Mouse (Mus musculus): ENCODE measurements around the gene Litaf. TPM values are rescaled to one million over a fixed set of nuclear protein-coding genes. Genes with fewer than 3 reads are reported as not detected.
"Not testable (repeated sequence)": the region's sequence is repeated elsewhere in the genome, so short reads cannot be mapped to it uniquely, and the experiment has no call there.

Gene Litaf
- polyA plus RNA-seq, 1 experiment from 2014 or later = 26.1 TPM

DNA sequence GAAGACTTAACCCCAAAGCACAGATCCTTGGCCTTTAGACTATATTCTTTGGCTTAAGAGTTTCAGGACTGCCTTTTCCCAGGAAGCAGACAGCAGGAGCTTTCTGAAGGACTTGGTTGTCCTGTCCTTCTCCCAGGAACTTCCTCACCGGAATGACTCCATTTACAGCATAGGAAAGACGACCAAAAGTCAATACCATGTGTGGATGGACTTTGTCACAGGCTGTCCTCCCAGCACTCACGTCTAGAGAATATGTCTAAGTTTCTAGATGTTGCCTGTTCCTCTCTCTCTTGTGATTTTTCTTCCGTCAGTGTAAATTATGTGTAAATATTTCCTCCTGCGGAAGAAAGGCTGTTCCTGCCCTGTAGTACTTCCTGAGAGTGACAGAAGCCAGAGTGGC is 81.4 kb downstream of the Litaf start:
- ATAC-seq (ENCODE audit: low FRiP score) = no peak
- H3K27ac ChIP-seq (replicated peaks) = no peak overlapping the region
- 74% methylated on average over 5 of the region's 5 CpGs for WGBS
- no peak overlapping the region for H3K9ac ChIP-seq (replicated peaks)
- peaks cover 14% of the 10 kb centered on the region for H3K4me1 ChIP-seq
- no peaks in the 10 kb centered on the region for H3K36me3 ChIP-seq
- H3K9me3 ChIP-seq (replicated peaks) = no peaks in the 10 kb centered on the region
- no peak overlapping the region for H3K4me2 ChIP-seq
- no peak overlapping the region for H3K4me3 ChIP-seq (replicated peaks)
- H3K27me3 ChIP-seq (replicated peaks) = no peaks in the 10 kb centered on the region

DNA sequence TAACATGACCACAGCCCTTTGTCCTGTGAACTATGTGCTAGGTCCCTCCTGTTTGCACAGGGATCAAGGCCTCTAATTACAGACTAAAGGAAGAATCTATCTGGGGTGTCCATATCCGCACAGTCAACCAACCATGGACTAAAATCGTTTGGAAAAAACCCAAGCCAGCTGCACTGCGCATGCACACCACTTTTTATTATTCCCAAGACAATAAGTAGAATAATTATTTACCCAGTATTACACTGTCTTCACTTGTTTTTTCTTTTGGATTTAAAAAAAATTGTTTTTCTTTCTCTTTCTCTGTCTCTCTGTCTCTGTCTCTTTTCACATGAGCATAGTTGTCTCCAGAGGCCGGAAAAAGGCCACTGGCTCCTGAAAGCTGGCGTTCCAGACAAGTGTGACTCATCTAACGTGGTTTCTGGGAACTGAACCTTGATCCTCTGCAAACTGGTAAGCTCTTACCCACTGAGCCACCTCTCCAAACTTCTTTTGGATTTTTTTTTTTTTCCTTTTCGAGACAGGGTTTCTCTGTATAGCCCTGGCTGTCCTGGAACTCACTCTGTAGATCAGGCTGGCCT is 84.4 kb downstream of the Litaf start:
- WGBS = 60% methylated on average over 7 of the region's 7 CpGs
- ATAC-seq (ENCODE audit: low FRiP score) = no peak
- no peak overlapping the region for H3K4me3 ChIP-seq (replicated peaks)
- H3K27me3 ChIP-seq (replicated peaks) = no peaks in the 10 kb centered on the region
- H3K9me3 ChIP-seq (replicated peaks) = no peaks in the 10 kb centered on the region
- H3K4me2 ChIP-seq = no peak overlapping the region
- no peaks in the 10 kb centered on the region for H3K36me3 ChIP-seq
- peaks cover 21% of the 10 kb centered on the region for H3K4me1 ChIP-seq
- no peak overlapping the region for H3K9ac ChIP-seq (replicated peaks)
- H3K27ac ChIP-seq (replicated peaks) = no peak overlapping the region

DNA sequence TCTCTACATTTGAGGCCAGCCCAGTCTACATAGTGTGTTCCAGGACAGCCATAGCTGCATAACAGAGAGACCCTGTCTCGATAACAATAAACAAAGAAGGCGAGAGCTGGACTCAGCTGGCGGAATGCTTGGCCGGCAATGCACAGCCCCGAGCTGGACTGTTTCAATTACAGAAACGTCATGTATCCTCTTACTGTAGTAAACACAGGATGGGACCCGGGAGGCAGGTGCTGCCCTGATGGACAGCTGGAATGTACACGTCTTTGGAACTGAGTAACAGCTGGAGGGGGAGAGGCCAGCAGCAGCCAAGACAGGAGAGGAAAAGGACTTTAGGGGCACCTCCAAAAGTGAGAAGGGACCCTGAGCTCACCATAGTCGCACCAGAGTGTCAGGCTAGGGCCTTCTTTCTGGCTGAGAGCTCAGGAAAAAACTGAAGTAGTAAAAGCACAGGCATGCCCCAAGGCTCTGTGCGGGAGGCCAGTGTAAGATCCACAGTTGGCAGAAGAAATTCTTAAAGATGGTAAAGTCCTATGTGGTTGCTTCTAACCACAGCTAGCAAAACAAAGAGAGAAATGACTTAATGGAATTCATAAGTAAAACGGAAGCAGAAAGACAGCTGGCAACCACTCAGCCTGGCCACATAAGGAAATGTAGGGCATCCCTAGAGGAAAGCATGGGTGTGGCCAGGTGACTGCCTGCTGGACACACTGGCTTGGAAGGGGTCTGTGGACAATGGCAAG is 86.7 kb downstream of the Litaf start:
- no peaks in the 10 kb centered on the region for H3K36me3 ChIP-seq
- H3K4me3 ChIP-seq (replicated peaks) = no peak overlapping the region
- no peaks in the 10 kb centered on the region for H3K9me3 ChIP-seq (replicated peaks)
- H3K4me1 ChIP-seq = peaks cover 25% of the 10 kb centered on the region
- 47% methylated on average over 11 of the region's 11 CpGs for WGBS
- H3K27me3 ChIP-seq (replicated peaks) = no peaks in the 10 kb centered on the region
- H3K4me2 ChIP-seq = no peak overlapping the region
- no peak overlapping the region for H3K9ac ChIP-seq (replicated peaks)
- no peak for ATAC-seq (ENCODE audit: low FRiP score)
- 0 out of 2 replicates have a peak overlapping the region, but pooled peaks have one; percentile 45 for H3K27ac ChIP-seq (replicated peaks)

- Histone ChIP-seq H3K4me1 (peaks cover 26% of the 10 kb centered on the region), H3K4me3 (replicated peaks) (no peak overlapping the region), H3K27ac (replicated peaks) (no peak overlapping the region), H3K36me3 (no peaks in the 10 kb centered on the region), H3K27me3 (replicated peaks) (no peaks in the 10 kb centered on the region), H3K9ac (replicated peaks) (no peak overlapping the region), H3K9me3 (replicated peaks) (no peaks in the 10 kb centered on the region), H3K4me2 (no peak overlapping the region)
- 95% methylated on average over 9 of the region's 9 CpGs for WGBS
- ATAC-seq (ENCODE audit: low FRiP score) = no peak
Observed at GRCm38 (mm10) chr16:10977877-10978276, 88.1 kb downstream of the Litaf start.

DNA sequence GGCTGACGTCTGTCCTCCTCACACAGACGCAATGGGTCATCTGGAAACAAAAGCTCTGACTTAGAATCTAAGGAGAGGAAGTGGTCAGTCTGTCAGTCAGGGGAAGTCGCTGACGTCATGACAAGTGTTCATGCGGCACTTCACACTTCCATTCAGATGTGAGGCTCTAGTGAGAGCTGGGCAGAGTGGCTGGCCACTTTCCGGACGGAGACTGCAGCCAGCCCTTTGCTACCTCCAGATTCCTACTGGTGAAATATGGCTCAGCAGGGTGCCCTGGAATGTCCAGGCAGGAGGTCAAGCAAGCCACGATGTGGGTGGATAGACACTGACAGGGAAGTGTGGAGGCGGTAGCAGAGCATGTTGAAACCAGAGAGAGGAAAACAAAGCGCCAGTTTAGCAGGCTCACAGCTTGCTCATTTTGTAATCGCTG is 89.7 kb downstream of the Litaf start:
- Histone ChIP-seq H3K9ac (replicated peaks) (no peak overlapping the region), H3K9me3 (replicated peaks) (no peaks in the 10 kb centered on the region), H3K4me1 (peaks cover 21% of the 10 kb centered on the region), H3K27me3 (replicated peaks) (no peaks in the 10 kb centered on the region), H3K4me3 (replicated peaks) (no peak overlapping the region), H3K27ac (replicated peaks) (no peak overlapping the region), H3K36me3 (no peaks in the 10 kb centered on the region), H3K4me2 (no peak overlapping the region)
- 65% methylated on average over 11 of the region's 11 CpGs for WGBS
- ATAC-seq (ENCODE audit: low FRiP score) = no peak

- Histone ChIP-seq H3K4me1 (peaks cover 16% of the 10 kb centered on the region), H3K27me3 (replicated peaks) (no peaks in the 10 kb centered on the region), H3K27ac (replicated peaks) (no peak overlapping the region), H3K9me3 (replicated peaks) (no peaks in the 10 kb centered on the region), H3K4me2 (no peak overlapping the region), H3K9ac (replicated peaks) (no peak overlapping the region), H3K36me3 (no peaks in the 10 kb centered on the region), H3K4me3 (replicated peaks) (no peak overlapping the region)
- ATAC-seq (ENCODE audit: low FRiP score) = no peak
- 71% methylated on average over 5 of the region's 5 CpGs for WGBS
Observed at GRCm38 (mm10) chr16:10974939-10975338, 91.0 kb downstream of the Litaf start.

GRCm38 (mm10) chr16:10974037-10974446 is 91.9 kb downstream of the Litaf start:
- H3K4me3 ChIP-seq (replicated peaks) = no peak overlapping the region

DNA sequence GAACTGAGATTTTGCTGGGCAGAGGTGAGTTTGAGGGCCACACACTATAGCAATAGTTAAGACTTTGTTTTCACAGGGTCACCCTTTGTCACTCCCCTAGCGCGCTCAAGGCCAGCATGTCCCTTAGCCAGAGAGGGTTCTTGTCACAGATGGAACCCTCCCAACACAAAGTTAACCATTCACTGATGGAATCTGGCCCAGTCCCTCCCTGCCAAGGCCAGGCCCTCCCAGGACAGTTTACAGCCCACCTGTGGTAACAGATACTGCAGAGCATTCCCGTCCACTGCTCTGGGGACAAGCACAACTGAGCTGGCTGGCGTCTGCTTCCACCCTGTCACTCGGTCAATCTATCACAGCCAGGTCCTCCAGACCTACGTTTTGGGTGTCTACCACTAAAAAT is 93.7 kb downstream of the Litaf start:
- Histone ChIP-seq H3K4me3 (replicated peaks) (no peak overlapping the region), H3K27ac (replicated peaks) (no peak overlapping the region), H3K9ac (replicated peaks) (no peak overlapping the region), H3K27me3 (replicated peaks) (no peaks in the 10 kb centered on the region), H3K4me2 (no peak overlapping the region), H3K36me3 (no peaks in the 10 kb centered on the region), H3K4me1 (peaks cover 6% of the 10 kb centered on the region; the same call in 1 of the 2 replicates), H3K9me3 (replicated peaks) (no peaks in the 10 kb centered on the region)
- ATAC-seq (ENCODE audit: low FRiP score) = no peak
- 74% methylated on average over 6 of the region's 6 CpGs for WGBS

More at GRCm38 (mm10) chr16:10974037-10974446, 91.9 kb downstream of the Litaf start:
- no peak overlapping the region for H3K4me2 ChIP-seq
- no peaks in the 10 kb centered on the region for H3K27me3 ChIP-seq (replicated peaks)
- H3K36me3 ChIP-seq = no peaks in the 10 kb centered on the region
- H3K9me3 ChIP-seq (replicated peaks) = no peaks in the 10 kb centered on the region
- WGBS = 17% methylated on average over 3 of the region's 3 CpGs
- no peak overlapping the region for H3K9ac ChIP-seq (replicated peaks)
- H3K27ac ChIP-seq (replicated peaks) = no peak overlapping the region
- peak; percentile 38; the same call in 1 of the 2 replicates for ATAC-seq (ENCODE audit: low FRiP score)
- H3K4me1 ChIP-seq = peaks cover 7% of the 10 kb centered on the region

DNA sequence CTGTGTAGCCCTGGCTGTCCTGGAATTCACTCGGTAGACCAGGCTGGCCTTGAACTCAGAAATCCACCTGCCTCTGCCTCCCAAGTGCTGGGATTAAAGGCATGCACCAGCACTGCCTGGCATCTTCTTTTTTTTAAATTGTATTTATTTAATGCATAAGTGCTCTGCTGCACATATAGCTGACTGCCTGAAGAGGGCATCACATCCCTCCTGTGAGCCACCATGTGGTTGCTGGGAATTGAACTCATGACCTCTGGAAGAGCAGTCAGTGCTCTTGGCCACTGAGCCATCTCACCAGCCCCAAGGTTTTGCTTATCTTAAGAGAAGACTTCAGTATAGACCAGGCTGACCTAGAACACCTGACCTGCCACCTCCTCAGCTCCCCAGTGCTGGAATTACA is 96.0 kb downstream of the Litaf start:
- not testable (repeated sequence) for H3K9me3 ChIP-seq (replicated peaks); H3K36me3 ChIP-seq; H3K4me2 ChIP-seq; H3K27ac ChIP-seq (replicated peaks); H3K9ac ChIP-seq (replicated peaks); H3K27me3 ChIP-seq (replicated peaks); ATAC-seq (ENCODE audit: low FRiP score); H3K4me3 ChIP-seq (replicated peaks); H3K4me1 ChIP-seq
- WGBS = 92% methylated on average over 1 of the region's 1 CpGs

GRCm38 (mm10) chr16:10969342-10969741 is 96.6 kb downstream of the Litaf start:
- Histone ChIP-seq H3K27me3 (replicated peaks) (no peaks in the 10 kb centered on the region), H3K4me3 (replicated peaks) (no peak overlapping the region), H3K4me2 (no peak overlapping the region), H3K27ac (replicated peaks) (no peak overlapping the region), H3K9me3 (replicated peaks) (no peaks in the 10 kb centered on the region), H3K4me1 (peaks cover 3% of the 10 kb centered on the region; the same call in 1 of the 2 replicates), H3K9ac (replicated peaks) (no peak overlapping the region), H3K36me3 (no peaks in the 10 kb centered on the region)
- no peak for ATAC-seq (ENCODE audit: low FRiP score)
- WGBS = 86% methylated on average over 5 of the region's 5 CpGs

DNA sequence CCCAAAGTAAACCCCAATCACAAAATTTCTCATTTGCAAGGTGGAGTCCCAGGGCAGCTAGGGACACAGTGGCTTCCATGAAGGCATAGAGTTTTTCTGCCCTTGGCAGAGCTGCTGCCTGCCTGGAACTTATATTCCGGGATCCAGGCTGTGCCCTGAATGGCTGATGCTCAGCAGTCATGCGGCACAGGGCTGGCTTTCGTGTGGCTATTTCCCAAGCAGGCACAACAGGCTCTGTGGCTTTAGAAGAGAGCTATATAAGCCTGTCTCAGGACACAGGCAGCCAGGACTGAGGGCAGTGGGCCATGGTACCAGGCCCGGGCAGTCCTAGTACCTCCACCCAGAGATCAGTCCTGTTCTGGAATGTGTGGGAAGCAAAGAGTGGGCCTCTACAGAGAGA is 97.7 kb downstream of the Litaf start:
- no peaks in the 10 kb centered on the region for H3K9me3 ChIP-seq (replicated peaks)
- no peaks in the 10 kb centered on the region for H3K36me3 ChIP-seq
- H3K4me3 ChIP-seq (replicated peaks) = no peak overlapping the region
- H3K27ac ChIP-seq (replicated peaks) = no peak overlapping the region
- 83% methylated on average over 4 of the region's 4 CpGs for WGBS
- H3K9ac ChIP-seq (replicated peaks) = no peak overlapping the region
- no peak overlapping the region for H3K4me2 ChIP-seq
- no peak for ATAC-seq (ENCODE audit: low FRiP score)
- no peaks in the 10 kb centered on the region for H3K4me1 ChIP-seq
- H3K27me3 ChIP-seq (replicated peaks) = no peaks in the 10 kb centered on the region

GRCm38 (mm10) chr16:10967756-10968155 is 98.2 kb downstream of the Litaf start:
- H3K36me3 ChIP-seq = no peaks in the 10 kb centered on the region
- H3K9me3 ChIP-seq (replicated peaks) = no peaks in the 10 kb centered on the region
- H3K9ac ChIP-seq (replicated peaks) = no peak overlapping the region
- H3K27me3 ChIP-seq (replicated peaks) = no peaks in the 10 kb centered on the region
- no peak overlapping the region for H3K4me3 ChIP-seq (replicated peaks)
- no peak overlapping the region for H3K27ac ChIP-seq (replicated peaks)
- no peak overlapping the region for H3K4me2 ChIP-seq
- no peak for ATAC-seq (ENCODE audit: low FRiP score)
- WGBS = 86% methylated on average over 7 of the region's 7 CpGs
- H3K4me1 ChIP-seq = no peaks in the 10 kb centered on the region
